Mouse (Mus musculus) 3T3-L1 (cell line): ENCODE measurements at regions not wholly inside any gene's neighbourhood (a gene's known extent, or its start where the extent isn't known, plus 50 kb on each side); places are given as distances from the start of the nearest gene placed in this dataset.

ENCODE experiments used
- DNase-seq: peaks from one replicate; pipeline ENCODE4 v3.0.0-alpha.2; 2015; ENCODE audit warnings: low read depth, low spot score

GRCm38 (mm10) chr7:78971644-78972313 lies 58.6 kb downstream of the Isg20 start:
- peak; percentile 25 for DNase-seq

GRCm38 (mm10) chr7:78989751-78990206 lies 63.5 kb upstream of the Acan start:
- DNase-seq: no peak

GRCm38 (mm10) chr7:78990302-78991038 lies 62.8 kb upstream of the Acan start:
- DNase-seq: peak; percentile 30

- DNase-seq: peak; percentile 51
Measured at GRCm38 (mm10) chr7:78992991-78993390, 60.3 kb upstream of the Acan start.

GRCm38 (mm10) chr7:78994134-78994533 lies 59.1 kb upstream of the Acan start:
- no peak for DNase-seq

GRCm38 (mm10) chr7:78995034-78995433 lies 58.2 kb upstream of the Acan start:
- DNase-seq: peak; percentile 13

- peak; percentile 38 for DNase-seq
Measured at GRCm38 (mm10) chr7:78995820-78996219, 57.5 kb upstream of the Acan start.
